Mouse (Mus musculus): ENCODE data around the gene Tnpo3. TPM values are rescaled to one million over a fixed set of nuclear protein-coding genes. Genes with fewer than 3 reads are reported as not detected.
A peak's percentile ranks its signal among the peaks of the same experiment; 100 is the strongest.

Gene Tnpo3
- polyA plus RNA-seq, 1 experiment from 2014 or later = 97.5 TPM

DNA sequence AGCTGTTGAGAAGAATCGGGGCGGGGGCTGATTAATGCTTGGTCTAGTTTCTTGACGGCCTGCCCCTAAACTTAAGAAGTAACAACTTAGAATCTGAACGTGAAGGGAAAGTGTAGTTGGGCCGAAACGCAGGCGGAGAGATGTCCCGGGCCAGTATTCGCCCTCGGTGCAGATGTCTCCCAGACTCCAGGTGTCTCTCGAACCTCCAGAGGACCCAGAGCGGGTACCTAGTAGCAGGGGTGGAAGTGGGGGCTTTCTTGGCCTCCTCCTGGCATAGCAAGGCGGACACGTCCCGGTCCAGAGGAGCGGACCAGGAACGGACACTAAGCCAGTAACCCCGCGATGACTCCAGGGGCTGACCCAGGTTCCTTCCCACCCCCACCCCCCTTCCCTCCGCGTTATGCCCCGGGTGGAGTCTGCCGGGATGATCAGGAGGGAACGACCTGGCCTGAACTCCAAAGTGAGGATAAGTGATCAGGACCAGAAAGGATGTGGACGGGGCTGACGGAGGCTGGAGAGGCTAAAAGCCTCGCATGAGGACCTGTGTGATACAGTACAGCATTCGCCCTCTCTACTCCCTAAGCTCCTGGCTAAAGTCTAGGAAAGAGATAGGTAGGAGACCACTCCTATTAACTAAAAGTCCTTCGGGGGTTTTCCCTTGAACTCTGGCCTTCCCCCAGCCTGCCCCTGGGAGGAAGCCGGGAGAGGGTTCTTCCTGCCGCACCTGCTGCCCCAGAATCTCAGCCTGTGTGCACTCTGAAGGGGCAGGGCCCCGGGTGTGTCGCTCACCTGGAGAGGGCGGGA is 82.1 kb downstream of the Tnpo3 start:
- Histone ChIP-seq H3K9me3 (replicated peaks; ENCODE audit: control insufficient read depth, low read length) (no peaks in the 10 kb centered on the region), H3K4me1 (ENCODE audit: control insufficient read depth, insufficient read depth, low read length) (peaks cover 4% of the 10 kb centered on the region; the same call in 1 of the 2 replicates), H3K36me3 (ENCODE audit: control insufficient read depth, insufficient read depth, low read length) (no peaks in the 10 kb centered on the region), H3K9ac (ENCODE audit: low read length) (0 out of 2 replicates have a peak overlapping the region, but pooled peaks have one; percentile 57), H3K4me2 (ENCODE audit: low read length) (peak overlapping the region; percentile 96), H3K27ac (ENCODE audit: low read depth, low read length) (no peak overlapping the region), H3K27me3 (replicated peaks; ENCODE audit: control insufficient read depth, insufficient read depth, low read length) (peaks cover 46% of the 10 kb centered on the region), H3K4me3 (ENCODE audit: low read depth, low read length) (peak overlapping the region; percentile 47)
- no peak for DNase-seq (ENCODE audit: low spot score)
- no peak for ATAC-seq
- 5% methylated on average over 34 of the region's 34 CpGs for WGBS

DNA sequence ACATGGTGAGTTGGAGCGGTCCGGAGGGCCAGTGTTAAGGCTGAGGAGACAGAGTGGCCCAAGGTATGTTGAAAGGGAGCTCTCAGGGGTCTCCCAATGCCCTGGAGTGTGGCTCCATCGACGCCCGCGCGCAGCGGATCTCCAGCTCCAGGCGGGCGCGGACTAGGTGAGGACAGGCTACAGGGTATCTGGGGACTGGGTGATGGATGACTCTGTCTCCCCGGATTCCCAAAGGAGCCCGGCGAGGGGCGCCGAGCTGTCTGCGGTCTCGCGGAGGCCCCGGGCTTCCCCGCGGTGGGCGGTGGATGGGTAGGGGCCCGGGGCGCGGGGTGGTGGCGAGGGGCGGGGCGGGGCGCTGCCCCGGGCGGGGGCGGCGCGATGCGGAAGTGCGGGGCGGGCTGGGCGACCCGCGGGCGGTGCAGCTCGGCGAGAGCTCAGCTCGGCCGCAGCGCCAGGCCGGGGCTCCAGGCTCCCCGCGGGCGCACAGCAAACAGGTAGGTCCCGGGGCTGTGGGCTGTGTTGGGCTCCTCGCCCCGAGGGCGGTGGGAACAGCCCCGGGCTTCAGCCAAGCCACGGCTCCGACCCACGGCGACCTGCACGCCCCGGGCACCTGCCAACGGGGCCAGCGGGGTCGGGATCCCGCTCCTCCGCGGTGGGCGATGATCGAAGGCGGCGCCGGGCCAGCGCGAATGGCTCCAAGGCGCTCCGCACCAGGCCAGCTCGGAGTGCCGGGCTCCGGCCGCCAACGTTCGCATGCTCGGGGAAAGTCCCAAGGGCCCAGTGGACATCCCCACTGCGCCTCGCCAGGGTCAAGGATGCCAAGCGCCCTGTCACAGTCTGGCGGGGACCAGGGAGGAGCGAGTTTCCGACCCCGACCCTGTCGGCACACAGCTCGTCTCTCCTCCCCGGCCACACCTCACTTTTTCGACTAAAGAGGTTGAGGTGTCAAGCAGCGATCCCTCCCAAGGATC is 83.1 kb downstream of the Tnpo3 start, which contains the start of gene Irf5:
Irf5 (plus strand) TSS at position 345 of the 971 bp plus-strand sequence.
- H3K4me2 ChIP-seq (ENCODE audit: low read length) = peak within 1 kb of the TSS; percentile 96
- no peak for DNase-seq (ENCODE audit: low spot score)
- H3K9me3 ChIP-seq (replicated peaks; ENCODE audit: control insufficient read depth, low read length) = no peaks in the 10 kb centered on the region
- no peak within 1 kb of the TSS for H3K27ac ChIP-seq (ENCODE audit: low read depth, low read length)
- H3K4me1 ChIP-seq (ENCODE audit: control insufficient read depth, insufficient read depth, low read length) = peaks cover 4% of the 10 kb centered on the region; the same call in 1 of the 2 replicates
- peak; percentile 58; the same call in 1 of the 2 replicates for ATAC-seq
- peak within 1 kb of the TSS; percentile 47 for H3K4me3 ChIP-seq (ENCODE audit: low read depth, low read length)
- H3K27me3 ChIP-seq (replicated peaks; ENCODE audit: control insufficient read depth, insufficient read depth, low read length) = peaks cover 46% of the 10 kb centered on the region
- peak within 1 kb of the TSS; percentile 57 for H3K9ac ChIP-seq (ENCODE audit: low read length)
- under 1% methylated on average over 66 of the region's 96 CpGs for WGBS
- H3K36me3 ChIP-seq (ENCODE audit: control insufficient read depth, insufficient read depth, low read length) = no peaks in the 10 kb centered on the region

DNA sequence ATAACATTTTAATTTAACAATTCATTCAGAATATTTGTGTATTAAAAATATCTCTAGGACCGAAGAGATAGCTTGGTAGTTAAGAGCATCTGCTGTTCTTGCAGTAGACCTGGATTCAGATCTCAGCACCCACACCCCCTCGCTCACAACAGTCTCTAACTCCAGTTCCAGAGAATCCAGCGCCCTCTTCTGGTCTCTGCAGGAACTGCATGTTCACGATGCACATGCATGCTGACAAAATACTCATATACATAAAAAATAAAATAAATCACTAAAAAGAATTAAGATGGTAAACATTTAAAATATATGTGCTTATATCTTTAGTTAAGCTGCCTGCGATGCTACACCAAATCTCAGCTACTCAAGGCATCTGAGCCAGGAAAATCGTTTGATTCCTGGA is 84.4 kb downstream of the Tnpo3 start:
- Histone ChIP-seq H3K4me1 (ENCODE audit: control insufficient read depth, insufficient read depth, low read length) (peaks cover 4% of the 10 kb centered on the region; the same call in 1 of the 2 replicates), H3K36me3 (ENCODE audit: control insufficient read depth, insufficient read depth, low read length) (no peaks in the 10 kb centered on the region), H3K9ac (ENCODE audit: low read length) (no peak overlapping the region), H3K4me2 (ENCODE audit: low read length) (no peak overlapping the region), H3K27ac (ENCODE audit: low read depth, low read length) (no peak overlapping the region), H3K27me3 (replicated peaks; ENCODE audit: control insufficient read depth, insufficient read depth, low read length) (peaks cover 43% of the 10 kb centered on the region), H3K9me3 (replicated peaks; ENCODE audit: control insufficient read depth, low read length) (no peaks in the 10 kb centered on the region), H3K4me3 (ENCODE audit: low read depth, low read length) (no peak overlapping the region)
- WGBS = 73% methylated on average over 6 of the region's 6 CpGs
- ATAC-seq (no peak), DNase-seq (ENCODE audit: low spot score) (no peak)

- 69% methylated on average over 6 of the region's 6 CpGs for WGBS
- Histone ChIP-seq H3K27ac (ENCODE audit: low read depth, low read length) (no peak overlapping the region), H3K4me3 (ENCODE audit: low read depth, low read length) (no peak overlapping the region), H3K4me2 (ENCODE audit: low read length) (no peak overlapping the region), H3K9me3 (replicated peaks; ENCODE audit: control insufficient read depth, low read length) (no peaks in the 10 kb centered on the region), H3K27me3 (replicated peaks; ENCODE audit: control insufficient read depth, insufficient read depth, low read length) (peaks cover 32% of the 10 kb centered on the region), H3K9ac (ENCODE audit: low read length) (no peak overlapping the region), H3K4me1 (ENCODE audit: control insufficient read depth, insufficient read depth, low read length) (peaks cover 4% of the 10 kb centered on the region; the same call in 1 of the 2 replicates), H3K36me3 (ENCODE audit: control insufficient read depth, insufficient read depth, low read length) (no peaks in the 10 kb centered on the region)
- ATAC-seq (no peak), DNase-seq (ENCODE audit: low spot score) (no peak)
Observed at GRCm38 (mm10) chr6:29524034-29524489, 85.6 kb downstream of the Tnpo3 start.

DNA sequence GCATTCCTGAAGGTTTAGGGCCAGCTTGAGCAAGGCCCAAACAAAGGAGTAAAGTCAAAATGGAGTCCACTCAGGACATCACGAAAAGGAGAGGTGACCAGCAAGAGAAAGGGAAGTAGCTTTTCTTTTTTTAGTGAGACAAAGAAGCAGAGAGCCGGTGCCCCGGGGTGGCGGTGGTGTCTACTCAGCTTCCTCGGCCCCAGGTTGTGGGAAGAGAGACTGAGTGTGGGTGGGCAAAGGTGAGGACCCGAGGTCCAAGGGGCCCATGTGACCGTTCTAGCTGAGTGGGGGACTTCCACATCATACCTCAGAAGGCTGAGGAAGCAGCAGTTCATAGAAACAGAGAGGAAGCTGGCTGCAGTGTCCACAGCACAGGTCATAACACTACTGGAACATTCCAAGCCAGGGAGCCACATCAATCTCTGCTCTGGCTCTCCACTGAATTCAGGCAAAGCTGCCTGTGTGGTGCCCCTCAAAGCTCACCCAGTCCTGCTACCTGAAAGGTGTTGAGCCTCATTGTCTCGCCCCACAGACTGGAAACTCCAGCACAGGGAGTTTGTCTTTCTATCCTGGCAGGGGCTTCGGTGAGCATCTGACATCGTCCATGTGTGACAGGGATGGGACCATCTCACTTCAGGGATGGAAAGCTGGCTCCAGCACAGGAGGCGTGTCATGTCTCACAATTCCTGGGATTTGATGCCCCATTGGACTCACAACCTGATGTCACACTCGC is 86.2 kb downstream of the Tnpo3 start:
- Histone ChIP-seq H3K27ac (ENCODE audit: low read depth, low read length) (no peak overlapping the region), H3K36me3 (ENCODE audit: control insufficient read depth, insufficient read depth, low read length) (no peaks in the 10 kb centered on the region), H3K4me1 (ENCODE audit: control insufficient read depth, insufficient read depth, low read length) (peaks cover 4% of the 10 kb centered on the region; the same call in 1 of the 2 replicates), H3K9ac (ENCODE audit: low read length) (no peak overlapping the region), H3K9me3 (replicated peaks; ENCODE audit: control insufficient read depth, low read length) (no peaks in the 10 kb centered on the region), H3K4me3 (ENCODE audit: low read depth, low read length) (no peak overlapping the region), H3K27me3 (replicated peaks; ENCODE audit: control insufficient read depth, insufficient read depth, low read length) (peaks cover 26% of the 10 kb centered on the region), H3K4me2 (ENCODE audit: low read length) (no peak overlapping the region)
- no peak for ATAC-seq
- whole genome bisulfite sequencing = 72% methylated on average over 12 of the region's 12 CpGs
- DNase-seq (ENCODE audit: low spot score) = no peak

DNA sequence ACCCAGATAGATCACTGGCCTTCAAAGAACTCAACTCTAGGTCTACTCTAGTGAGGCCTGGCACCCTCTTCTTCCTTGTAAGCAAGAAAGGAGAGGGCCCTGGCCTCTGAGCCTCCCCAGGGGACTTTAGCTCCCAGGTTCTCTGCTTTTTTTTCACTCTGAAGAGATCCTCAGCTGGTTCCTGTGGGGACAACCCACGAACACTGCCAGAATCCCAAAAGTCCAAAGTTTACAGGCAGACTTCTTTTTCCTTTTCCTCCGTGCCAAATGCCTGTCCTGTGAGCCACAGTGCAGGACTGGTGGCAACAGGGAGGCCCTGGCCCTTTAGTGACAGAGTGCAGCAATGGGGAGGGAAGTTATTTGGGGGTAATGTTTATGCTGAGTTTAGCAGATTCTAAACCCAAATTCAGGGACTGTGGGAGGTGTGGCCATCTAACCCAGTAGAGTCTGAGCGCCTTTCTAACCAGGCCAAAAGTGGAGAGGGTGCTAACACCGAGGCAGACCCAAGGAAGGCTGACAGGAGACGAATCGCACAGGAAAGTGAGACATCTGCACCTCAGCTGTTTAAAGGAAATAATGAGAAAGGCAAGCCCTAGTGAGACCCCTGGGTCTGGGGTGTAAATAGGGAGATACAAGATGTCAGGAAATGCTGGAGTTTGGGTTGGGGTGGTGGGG is 86.9 kb downstream of the Tnpo3 start:
- H3K36me3 ChIP-seq (ENCODE audit: control insufficient read depth, insufficient read depth, low read length) = no peaks in the 10 kb centered on the region
- WGBS = 71% methylated on average over 6 of the region's 6 CpGs
- peaks cover 19% of the 10 kb centered on the region for H3K27me3 ChIP-seq (replicated peaks; ENCODE audit: control insufficient read depth, insufficient read depth, low read length)

DNA sequence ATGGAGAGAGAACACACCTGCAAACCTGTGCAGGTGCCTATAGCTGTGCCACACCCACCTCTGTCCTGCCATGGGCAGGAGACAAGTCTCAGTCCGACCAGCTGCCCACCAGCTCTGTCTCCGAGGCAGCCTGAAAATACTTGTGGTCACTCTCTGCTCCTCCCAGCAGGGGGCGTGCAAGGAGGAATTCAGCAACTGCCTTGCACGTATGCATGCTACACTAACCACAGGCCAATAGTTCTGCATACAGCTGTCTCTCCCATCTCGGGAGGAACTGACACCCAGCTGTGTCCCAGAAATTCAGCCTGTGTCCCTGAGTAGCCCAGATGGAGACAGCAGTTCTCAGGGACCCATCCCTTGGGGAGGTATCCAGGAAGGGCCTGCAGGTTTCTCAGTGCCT is 92.5 kb downstream of the Tnpo3 start:
- Histone ChIP-seq H3K4me2 (ENCODE audit: low read length) (no peak overlapping the region), H3K27me3 (replicated peaks; ENCODE audit: control insufficient read depth, insufficient read depth, low read length) (no peaks in the 10 kb centered on the region), H3K27ac (ENCODE audit: low read depth, low read length) (no peak overlapping the region), H3K36me3 (ENCODE audit: control insufficient read depth, insufficient read depth, low read length) (no peaks in the 10 kb centered on the region), H3K4me3 (ENCODE audit: low read depth, low read length) (no peak overlapping the region), H3K9ac (ENCODE audit: low read length) (no peak overlapping the region), H3K4me1 (ENCODE audit: control insufficient read depth, insufficient read depth, low read length) (no peaks in the 10 kb centered on the region), H3K9me3 (replicated peaks; ENCODE audit: control insufficient read depth, low read length) (no peaks in the 10 kb centered on the region)
- WGBS = 5% methylated on average over 5 of the region's 5 CpGs
- peak; percentile 62 for DNase-seq (ENCODE audit: low spot score)
- ATAC-seq = no peak

More for the DNA sequence above, 86.9 kb downstream of the Tnpo3 start:
- no peak for ATAC-seq
- Histone ChIP-seq H3K27ac (ENCODE audit: low read depth, low read length) (no peak overlapping the region), H3K4me3 (ENCODE audit: low read depth, low read length) (no peak overlapping the region), H3K4me2 (ENCODE audit: low read length) (no peak overlapping the region), H3K4me1 (ENCODE audit: control insufficient read depth, insufficient read depth, low read length) (peaks cover 4% of the 10 kb centered on the region; the same call in 1 of the 2 replicates), H3K9me3 (replicated peaks; ENCODE audit: control insufficient read depth, low read length) (no peaks in the 10 kb centered on the region), H3K9ac (ENCODE audit: low read length) (no peak overlapping the region)
- DNase-seq (ENCODE audit: low spot score) = no peak

DNA sequence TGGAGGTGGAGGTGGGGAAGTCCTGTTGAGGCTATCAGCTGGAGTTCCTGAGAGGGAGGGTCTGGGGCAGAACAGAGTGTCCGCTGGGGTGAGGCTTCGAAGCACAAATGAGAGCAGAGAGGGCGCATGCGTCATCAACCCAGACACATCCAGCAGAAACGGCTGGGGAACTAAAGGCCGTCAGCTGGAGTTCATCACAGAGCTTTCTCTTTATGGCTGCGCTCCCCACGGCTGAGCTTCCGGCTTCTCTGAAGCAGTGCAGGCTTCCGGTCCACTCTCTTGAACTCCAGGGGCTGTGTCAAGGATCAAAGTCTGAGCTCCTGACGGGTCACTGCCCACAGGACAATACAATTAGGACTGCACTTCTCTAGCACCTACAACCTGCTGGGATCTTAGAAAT is 96.4 kb downstream of the Tnpo3 start:
- H3K4me3 ChIP-seq (ENCODE audit: low read depth, low read length) = no peak overlapping the region
- no peak overlapping the region for H3K27ac ChIP-seq (ENCODE audit: low read depth, low read length)
- no peaks in the 10 kb centered on the region for H3K9me3 ChIP-seq (replicated peaks; ENCODE audit: control insufficient read depth, low read length)
- WGBS = 2% methylated on average over 11 of the region's 11 CpGs
- peak; percentile 46; the same call in 1 of the 2 replicates for ATAC-seq
- H3K4me1 ChIP-seq (ENCODE audit: control insufficient read depth, insufficient read depth, low read length) = no peaks in the 10 kb centered on the region
- no peaks in the 10 kb centered on the region for H3K36me3 ChIP-seq (ENCODE audit: control insufficient read depth, insufficient read depth, low read length)
- peak overlapping the region; percentile 41 for H3K4me2 ChIP-seq (ENCODE audit: low read length)
- peak; percentile 59 for DNase-seq (ENCODE audit: low spot score)
- H3K9ac ChIP-seq (ENCODE audit: low read length) = 0 out of 2 replicates have a peak overlapping the region, but pooled peaks have one; percentile 22
- peaks cover 10% of the 10 kb centered on the region; the same call in 1 of the 2 replicates for H3K27me3 ChIP-seq (replicated peaks; ENCODE audit: control insufficient read depth, insufficient read depth, low read length)

Data from forebrain, embryonic 14.5 days (tissue).